Mouse (Mus musculus): ENCODE measurements around the gene Map3k13. TPM values are rescaled to one million over a fixed set of nuclear protein-coding genes. Genes with fewer than 3 reads are reported as not detected.
"Not testable (repeated sequence)": the region's sequence is repeated elsewhere in the genome, so short reads cannot be mapped to it uniquely, and the experiment has no call there.

Map3k13 gene
- polyA plus RNA-seq, 1 experiment from 2014 or later = 1.7 TPM

DNA sequence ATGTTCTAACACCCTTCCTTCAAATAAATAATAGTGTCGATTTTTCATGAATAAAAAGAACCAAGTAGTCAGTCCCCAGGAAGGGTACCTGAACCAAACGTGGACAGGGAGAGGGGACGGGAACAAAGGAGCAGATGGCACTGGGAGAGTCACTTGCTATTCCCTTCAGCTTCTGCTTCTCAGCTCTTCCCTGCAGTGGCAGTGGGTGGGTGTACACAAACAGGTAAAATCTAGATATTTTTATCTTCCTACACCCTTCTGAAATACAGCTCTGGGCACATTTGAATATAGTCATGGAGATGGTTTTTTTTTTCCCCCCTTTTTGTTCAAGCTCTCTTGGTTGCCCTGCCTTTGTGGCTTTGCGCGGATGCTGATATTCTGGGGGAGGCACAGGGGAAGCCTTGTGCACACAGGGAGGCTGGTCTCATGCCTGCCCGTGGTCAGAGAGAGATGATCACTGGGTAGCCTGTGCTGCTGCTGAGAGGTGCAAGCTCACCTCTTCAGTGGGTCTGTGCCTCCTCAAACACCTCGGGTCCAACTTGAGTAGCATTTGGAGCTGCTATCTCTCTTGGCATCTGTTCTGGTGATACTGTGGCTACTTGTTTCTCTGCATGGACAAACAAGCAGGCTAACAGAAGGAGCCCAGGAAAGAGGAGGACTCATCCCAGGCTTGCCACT is 87.6 kb downstream of the Map3k13 start:
- no peaks in the 10 kb centered on the region for H3K36me3 ChIP-seq (ENCODE audit: control insufficient read depth, insufficient read depth, low read length)
- WGBS = 72% methylated on average over 7 of the region's 7 CpGs
- H3K4me1 ChIP-seq (replicated peaks; ENCODE audit: control insufficient read depth, insufficient read depth, low read length) = no peaks in the 10 kb centered on the region
- no peak overlapping the region for H3K4me2 ChIP-seq (ENCODE audit: low read length)
- DNase-seq (ENCODE audit: low spot score) (no peak), ATAC-seq (replicated peaks; ENCODE audit: low FRiP score, low TSS enrichment, low read depth) (no peak)
- no peaks in the 10 kb centered on the region for H3K27me3 ChIP-seq (replicated peaks; ENCODE audit: control insufficient read depth, insufficient read depth, low read length)
- H3K9ac ChIP-seq (ENCODE audit: low read length) = no peak overlapping the region
- no peak overlapping the region for H3K4me3 ChIP-seq (ENCODE audit: low read depth, low read length)
- no peak overlapping the region for H3K27ac ChIP-seq (ENCODE audit: low read depth)
- H3K9me3 ChIP-seq (ENCODE audit: control insufficient read depth, low read length) = no peaks in the 10 kb centered on the region

- DNase-seq (ENCODE audit: low spot score) = no peak
- 69% methylated on average over 2 of the region's 2 CpGs for WGBS
- no peak for ATAC-seq (replicated peaks; ENCODE audit: low FRiP score, low TSS enrichment, low read depth)
Observed at GRCm38 (mm10) chr16:21887601-21888000, 93.5 kb downstream of the Map3k13 start.

DNA sequence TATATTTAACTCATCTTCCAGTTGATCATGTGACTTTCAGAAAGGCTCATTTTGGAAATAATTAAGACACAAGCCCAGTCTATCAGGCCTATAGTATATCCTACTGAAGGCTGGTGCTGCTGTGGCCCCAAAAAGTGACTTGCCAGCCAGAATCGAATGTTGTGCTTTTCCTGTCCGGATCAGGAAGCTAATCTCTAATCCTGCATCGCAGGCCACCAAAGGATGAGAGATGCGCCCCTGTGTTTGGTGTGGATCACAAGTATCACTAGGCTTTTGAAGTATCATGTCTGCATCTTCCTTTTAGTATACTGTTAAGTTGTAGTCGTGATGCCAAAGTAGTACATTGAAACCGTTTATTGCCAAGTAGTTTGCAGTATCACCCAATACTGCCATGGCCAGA is 99.7 kb downstream of the Map3k13 start:
- H3K4me3 ChIP-seq (ENCODE audit: low read depth, low read length) = no peak overlapping the region
- H3K27me3 ChIP-seq (replicated peaks; ENCODE audit: control insufficient read depth, insufficient read depth, low read length) = no peaks in the 10 kb centered on the region
- H3K9ac ChIP-seq (ENCODE audit: low read length) = no peak overlapping the region
- no peak overlapping the region for H3K4me2 ChIP-seq (ENCODE audit: low read length)
- 89% methylated on average over 6 of the region's 6 CpGs for WGBS
- DNase-seq (ENCODE audit: low spot score) (no peak), ATAC-seq (replicated peaks; ENCODE audit: low FRiP score, low TSS enrichment, low read depth) (no peak)
- H3K36me3 ChIP-seq (ENCODE audit: control insufficient read depth, insufficient read depth, low read length) = 0 out of 2 replicates have a peak, but pooled peaks cover 3% of the 10 kb centered on the region
- no peaks in the 10 kb centered on the region for H3K9me3 ChIP-seq (ENCODE audit: control insufficient read depth, low read length)
- no peaks in the 10 kb centered on the region for H3K4me1 ChIP-seq (replicated peaks; ENCODE audit: control insufficient read depth, insufficient read depth, low read length)
- H3K27ac ChIP-seq (ENCODE audit: low read depth) = no peak overlapping the region

More at GRCm38 (mm10) chr16:21887601-21888000, 93.5 kb downstream of the Map3k13 start:
- no peaks in the 10 kb centered on the region for H3K27me3 ChIP-seq (replicated peaks; ENCODE audit: control insufficient read depth, insufficient read depth, low read length)
- H3K4me1 ChIP-seq (replicated peaks; ENCODE audit: control insufficient read depth, insufficient read depth, low read length) = no peaks in the 10 kb centered on the region
- no peak overlapping the region for H3K4me3 ChIP-seq (ENCODE audit: low read depth, low read length)
- H3K9me3 ChIP-seq (ENCODE audit: control insufficient read depth, low read length) = no peaks in the 10 kb centered on the region
- H3K27ac ChIP-seq (ENCODE audit: low read depth) = no peak overlapping the region
- H3K9ac ChIP-seq (ENCODE audit: low read length) = no peak overlapping the region
- H3K4me2 ChIP-seq (ENCODE audit: low read length) = no peak overlapping the region
- 0 out of 2 replicates have a peak, but pooled peaks cover 3% of the 10 kb centered on the region for H3K36me3 ChIP-seq (ENCODE audit: control insufficient read depth, insufficient read depth, low read length)

DNA sequence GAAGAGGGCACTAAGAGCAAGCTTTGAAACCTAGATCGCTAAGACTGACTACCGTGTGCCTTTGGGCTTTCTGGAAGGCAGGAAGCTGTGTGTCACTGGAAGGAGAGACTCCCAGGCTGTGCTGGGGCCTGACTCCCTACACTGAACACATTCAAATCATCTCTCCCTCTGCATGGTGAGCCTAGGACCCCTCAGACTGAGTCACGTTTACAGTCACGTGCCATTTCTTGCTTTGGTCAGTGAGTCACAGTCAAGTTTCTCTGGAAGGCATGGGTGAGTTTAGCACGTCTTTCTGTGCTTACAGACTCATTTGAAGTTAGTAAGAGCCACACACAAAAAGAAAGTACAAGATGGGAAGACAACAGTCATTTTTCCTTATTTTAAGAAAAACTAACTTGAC is 107.1 kb downstream of the Map3k13 start:
- H3K36me3 ChIP-seq (ENCODE audit: control insufficient read depth, insufficient read depth, low read length) = 0 out of 2 replicates have a peak, but pooled peaks cover 6% of the 10 kb centered on the region
- no peak for ATAC-seq (replicated peaks; ENCODE audit: low FRiP score, low TSS enrichment, low read depth)
- H3K4me2 ChIP-seq (ENCODE audit: low read length) = no peak overlapping the region
- H3K4me1 ChIP-seq (replicated peaks; ENCODE audit: control insufficient read depth, insufficient read depth, low read length) = no peaks in the 10 kb centered on the region
- no peaks in the 10 kb centered on the region for H3K27me3 ChIP-seq (replicated peaks; ENCODE audit: control insufficient read depth, insufficient read depth, low read length)
- no peak overlapping the region for H3K4me3 ChIP-seq (ENCODE audit: low read depth, low read length)
- WGBS = 77% methylated on average over 5 of the region's 5 CpGs
- no peak for DNase-seq (ENCODE audit: low spot score)
- H3K9me3 ChIP-seq (ENCODE audit: control insufficient read depth, low read length) = no peaks in the 10 kb centered on the region
- H3K27ac ChIP-seq (ENCODE audit: low read depth) = no peak overlapping the region
- H3K9ac ChIP-seq (ENCODE audit: low read length) = no peak overlapping the region

DNA sequence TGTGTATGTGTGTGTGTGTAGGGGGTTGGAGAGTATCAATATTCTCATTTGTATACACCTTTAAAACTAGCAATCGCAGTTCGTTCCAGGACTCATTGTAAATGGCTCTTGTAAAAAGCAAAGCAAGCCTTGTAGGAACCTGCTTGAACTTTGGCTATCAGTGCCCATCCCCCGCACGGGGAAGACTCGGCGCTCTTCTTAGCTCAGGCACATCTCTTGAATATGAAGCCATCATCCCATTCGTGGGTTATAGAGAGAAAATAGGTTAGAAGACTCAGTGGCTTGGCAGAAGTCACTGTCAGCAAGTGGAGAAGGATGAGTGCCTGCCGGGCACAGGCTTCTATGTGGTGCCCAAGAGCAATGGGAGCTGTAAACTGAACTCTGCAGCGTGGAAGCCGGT is 110.5 kb downstream of the Map3k13 start:
- Histone ChIP-seq H3K27ac (ENCODE audit: low read depth) (no peak overlapping the region), H3K9ac (ENCODE audit: low read length) (no peak overlapping the region), H3K4me3 (ENCODE audit: low read depth, low read length) (no peak overlapping the region), H3K4me1 (replicated peaks; ENCODE audit: control insufficient read depth, insufficient read depth, low read length) (no peaks in the 10 kb centered on the region), H3K9me3 (ENCODE audit: control insufficient read depth, low read length) (no peaks in the 10 kb centered on the region), H3K4me2 (ENCODE audit: low read length) (no peak overlapping the region), H3K27me3 (replicated peaks; ENCODE audit: control insufficient read depth, insufficient read depth, low read length) (no peaks in the 10 kb centered on the region), H3K36me3 (ENCODE audit: control insufficient read depth, insufficient read depth, low read length) (0 out of 2 replicates have a peak, but pooled peaks cover 6% of the 10 kb centered on the region)
- no peak for ATAC-seq (replicated peaks; ENCODE audit: low FRiP score, low TSS enrichment, low read depth)
- no peak for DNase-seq (ENCODE audit: low spot score)
- 83% methylated on average over 10 of the region's 10 CpGs for WGBS

DNA sequence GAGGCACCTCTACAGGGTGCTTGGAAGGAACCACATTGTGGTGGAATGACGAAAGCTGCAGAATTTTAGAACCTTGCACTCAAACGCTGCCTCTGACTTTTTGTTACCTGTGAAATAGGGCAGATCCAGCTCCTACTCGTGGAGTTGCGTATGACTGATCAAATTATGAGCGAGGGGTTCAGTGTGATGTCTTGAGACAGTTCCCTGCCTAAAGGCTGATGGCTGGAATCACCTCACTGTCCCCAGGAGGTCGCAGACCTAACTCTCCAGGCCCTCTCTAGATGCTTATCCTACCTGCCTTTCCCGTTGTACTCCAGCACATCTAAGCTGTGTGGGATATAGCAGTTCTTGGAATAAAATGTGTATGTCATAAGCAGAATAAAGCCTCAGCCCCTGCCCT is 111.8 kb downstream of the Map3k13 start:
- Histone ChIP-seq H3K27ac (ENCODE audit: low read depth) (no peak overlapping the region), H3K36me3 (ENCODE audit: control insufficient read depth, insufficient read depth, low read length) (0 out of 2 replicates have a peak, but pooled peaks cover 6% of the 10 kb centered on the region), H3K9ac (ENCODE audit: low read length) (no peak overlapping the region), H3K4me3 (ENCODE audit: low read depth, low read length) (no peak overlapping the region), H3K9me3 (ENCODE audit: control insufficient read depth, low read length) (no peaks in the 10 kb centered on the region), H3K4me2 (ENCODE audit: low read length) (no peak overlapping the region), H3K27me3 (replicated peaks; ENCODE audit: control insufficient read depth, insufficient read depth, low read length) (no peaks in the 10 kb centered on the region), H3K4me1 (replicated peaks; ENCODE audit: control insufficient read depth, insufficient read depth, low read length) (no peaks in the 10 kb centered on the region)
- WGBS = 83% methylated on average over 7 of the region's 7 CpGs
- ATAC-seq (replicated peaks; ENCODE audit: low FRiP score, low TSS enrichment, low read depth) = no peak
- DNase-seq (ENCODE audit: low spot score) = no peak

GRCm38 (mm10) chr16:21906902-21907301 is 112.8 kb downstream of the Map3k13 start:
- H3K9ac ChIP-seq (ENCODE audit: low read length) = no peak overlapping the region
- H3K4me1 ChIP-seq (replicated peaks; ENCODE audit: control insufficient read depth, insufficient read depth, low read length) = no peaks in the 10 kb centered on the region
- 0 out of 2 replicates have a peak, but pooled peaks cover 6% of the 10 kb centered on the region for H3K36me3 ChIP-seq (ENCODE audit: control insufficient read depth, insufficient read depth, low read length)
- no peak for ATAC-seq (replicated peaks; ENCODE audit: low FRiP score, low TSS enrichment, low read depth)
- 84% methylated on average over 6 of the region's 6 CpGs for WGBS
- H3K9me3 ChIP-seq (ENCODE audit: control insufficient read depth, low read length) = no peaks in the 10 kb centered on the region
- no peaks in the 10 kb centered on the region for H3K27me3 ChIP-seq (replicated peaks; ENCODE audit: control insufficient read depth, insufficient read depth, low read length)
- no peak overlapping the region for H3K4me3 ChIP-seq (ENCODE audit: low read depth, low read length)
- H3K27ac ChIP-seq (ENCODE audit: low read depth) = no peak overlapping the region
- DNase-seq (ENCODE audit: low spot score) = no peak
- no peak overlapping the region for H3K4me2 ChIP-seq (ENCODE audit: low read length)

GRCm38 (mm10) chr16:21908906-21909305 is 114.8 kb downstream of the Map3k13 start:
- ATAC-seq (replicated peaks; ENCODE audit: low FRiP score, low TSS enrichment, low read depth); H3K9ac ChIP-seq (ENCODE audit: low read length); H3K9me3 ChIP-seq (ENCODE audit: control insufficient read depth, low read length); H3K4me3 ChIP-seq (ENCODE audit: low read depth, low read length); H3K27me3 ChIP-seq (replicated peaks; ENCODE audit: control insufficient read depth, insufficient read depth, low read length); H3K27ac ChIP-seq (ENCODE audit: low read depth); H3K4me2 ChIP-seq (ENCODE audit: low read length); DNase-seq (ENCODE audit: low spot score); H3K4me1 ChIP-seq (replicated peaks; ENCODE audit: control insufficient read depth, insufficient read depth, low read length); H3K36me3 ChIP-seq (ENCODE audit: control insufficient read depth, insufficient read depth, low read length): not testable (repeated sequence)
- 52% methylated on average over 5 of the region's 8 CpGs for WGBS

DNA sequence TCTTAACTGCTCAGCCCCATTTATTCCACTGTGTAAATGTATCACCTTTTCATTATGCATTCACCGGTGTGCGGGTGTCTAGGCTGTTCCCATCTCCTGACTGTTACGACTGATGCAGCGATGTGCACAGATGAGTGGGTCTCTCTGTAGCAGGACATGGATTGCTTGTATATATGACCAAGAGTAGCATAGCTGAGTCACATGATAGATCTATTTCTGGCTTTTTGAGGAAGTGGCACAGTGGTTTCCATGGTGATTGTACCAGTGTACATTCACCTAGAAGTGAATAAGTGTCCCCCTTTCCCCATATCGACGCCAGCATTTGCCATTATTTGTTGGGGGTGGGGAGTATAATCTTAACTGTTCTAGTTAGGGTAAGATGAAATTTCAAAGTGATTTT is 119.2 kb downstream of the Map3k13 start:
- no peak for DNase-seq (ENCODE audit: low spot score)
- 87% methylated on average over 6 of the region's 6 CpGs for WGBS
- Histone ChIP-seq H3K4me2 (ENCODE audit: low read length) (no peak overlapping the region), H3K4me1 (replicated peaks; ENCODE audit: control insufficient read depth, insufficient read depth, low read length) (no peaks in the 10 kb centered on the region), H3K9ac (ENCODE audit: low read length) (no peak overlapping the region), H3K9me3 (ENCODE audit: control insufficient read depth, low read length) (no peaks in the 10 kb centered on the region), H3K27ac (ENCODE audit: low read depth) (no peak overlapping the region), H3K4me3 (ENCODE audit: low read depth, low read length) (no peak overlapping the region), H3K27me3 (replicated peaks; ENCODE audit: control insufficient read depth, insufficient read depth, low read length) (no peaks in the 10 kb centered on the region), H3K36me3 (ENCODE audit: control insufficient read depth, insufficient read depth, low read length) (no peaks in the 10 kb centered on the region)
- ATAC-seq (replicated peaks; ENCODE audit: low FRiP score, low TSS enrichment, low read depth) = no peak
